Mouse (Mus musculus) liver, embryonic 14.5 days (tissue): Measurements from ENCODE around the gene Amph.

Experiments used
- CTCF ChIP-seq: IDR thresholded peaks from 2 replicates; pipeline ENCODE4 v1.5.1; 2016; ENCODE audit warnings: antibody characterized with exemption, low read depth, control low read depth
- EP300 ChIP-seq: IDR thresholded peaks from 2 replicates; pipeline ENCODE4 v1.6.1; 2016; ENCODE audit warnings: antibody characterized with exemption, low read depth

GRCm38 (mm10) chr13:19052090-19052489 is 104.1 kb downstream of the Amph start:
- TF ChIP-seq CTCF, result no peak
- no peak for TF ChIP-seq EP300
